Mouse (Mus musculus): ENCODE measurements around the gene Tbxa2r. TPM values are rescaled to one million over a fixed set of nuclear protein-coding genes. Genes with fewer than 3 reads are reported as not detected.

Tbxa2r gene
- total and polyA plus RNA-seq, 2 experiments from 2014 or later = 2.6 to 4.3 TPM

GRCm38 (mm10) chr10:81292554-81293333, 35.8 kb upstream of the Tbxa2r start, which contains the start of gene Pip5k1c:
TSS of gene Pip5k1c (plus strand) at chr10:81292963.
- TF ChIP-seq CTCF (IDR thresholded peaks at IDR 0.05; ENCODE audit: low read depth) = peak; percentile 85
- peak; percentile 100 for DNase-seq (ENCODE audit: low spot score)
- Histone ChIP-seq H3K9me3 (ENCODE audit: low read length) (no peaks in the 10 kb centered on the region), H3K27me3 (ENCODE audit: insufficient read depth, low read length) (no peaks in the 10 kb centered on the region), H3K4me3 (ENCODE audit: low read length) (peak within 1 kb of the TSS; percentile 87), H3K36me3 (ENCODE audit: insufficient read depth, low read length) (no peaks in the 10 kb centered on the region), H3K4me2 (ENCODE audit: low read depth, low read length) (peak within 1 kb of the TSS; percentile 96), H3K27ac (peak within 1 kb of the TSS; percentile 93), H3K4me1 (ENCODE audit: insufficient read depth, low read length) (peaks cover 15% of the 10 kb centered on the region; the same call in 1 of the 2 replicates), H3K9ac (replicated peaks; ENCODE audit: low read length) (peak within 1 kb of the TSS; percentile 79)
- under 1% methylated on average over 70 of the region's 80 CpGs for WGBS
- ATAC-seq = peak; percentile 98

DNA sequence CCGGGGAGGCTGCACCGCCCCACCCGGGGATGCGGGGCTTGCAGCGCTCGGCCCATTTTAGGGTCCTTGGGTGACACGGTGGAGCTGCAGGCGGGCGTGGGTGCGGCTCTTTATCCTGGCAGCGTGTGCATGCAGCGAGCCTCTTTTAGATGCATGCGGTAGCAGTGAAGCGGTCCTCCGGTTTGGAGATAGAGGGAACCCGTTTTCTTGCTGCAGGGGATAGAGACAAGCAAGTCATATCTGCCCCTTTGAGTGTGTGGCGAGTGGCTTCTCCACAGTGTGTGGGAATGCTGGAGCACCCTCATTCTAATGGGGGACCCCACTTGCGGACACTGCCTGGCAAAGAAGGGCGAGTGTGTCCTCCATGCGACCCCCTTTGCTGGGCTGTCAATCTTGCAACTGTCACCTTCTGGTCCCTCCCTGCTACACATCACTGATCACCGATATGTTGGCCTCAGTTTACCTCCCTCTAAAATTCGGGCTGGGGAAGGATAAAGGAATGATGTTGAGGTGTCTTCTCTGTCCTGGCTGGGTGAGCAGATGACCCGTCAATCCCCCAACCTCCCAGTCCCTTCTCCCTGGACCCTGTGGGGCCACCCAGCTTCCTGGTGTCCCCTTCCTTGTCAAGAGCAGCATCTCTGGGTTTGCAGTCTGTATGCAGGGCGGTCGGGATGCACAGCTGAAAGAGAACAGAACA, 35.0 kb upstream of the Tbxa2r start:
- ATAC-seq = no peak; the same call in 1 of the 2 replicates
- Histone ChIP-seq H3K4me2 (ENCODE audit: low read depth, low read length) (peak overlapping the region; percentile 96), H3K9me3 (ENCODE audit: low read length) (no peaks in the 10 kb centered on the region), H3K27ac (peak overlapping the region; percentile 93), H3K4me1 (ENCODE audit: insufficient read depth, low read length) (peaks cover 15% of the 10 kb centered on the region; the same call in 1 of the 2 replicates), H3K9ac (replicated peaks; ENCODE audit: low read length) (peak overlapping the region; percentile 79), H3K4me3 (ENCODE audit: low read length) (peak overlapping the region; percentile 87), H3K36me3 (ENCODE audit: insufficient read depth, low read length) (no peaks in the 10 kb centered on the region), H3K27me3 (ENCODE audit: insufficient read depth, low read length) (no peaks in the 10 kb centered on the region)
- WGBS = 1% methylated on average over 25 of the region's 25 CpGs
- DNase-seq (ENCODE audit: low spot score) = no peak
- no peak for TF ChIP-seq CTCF (IDR thresholded peaks at IDR 0.05; ENCODE audit: low read depth)

GRCm38 (mm10) chr10:81294442-81294841, 34.1 kb upstream of the Tbxa2r start:
- Histone ChIP-seq H3K9ac (replicated peaks; ENCODE audit: low read length) (peak overlapping the region; percentile 79), H3K9me3 (ENCODE audit: low read length) (no peaks in the 10 kb centered on the region), H3K27me3 (ENCODE audit: insufficient read depth, low read length) (no peaks in the 10 kb centered on the region), H3K27ac (0 out of 2 replicates have a peak overlapping the region, but pooled peaks have one; percentile 8), H3K36me3 (ENCODE audit: insufficient read depth, low read length) (no peaks in the 10 kb centered on the region), H3K4me3 (ENCODE audit: low read length) (peak overlapping the region; percentile 87), H3K4me2 (ENCODE audit: low read depth, low read length) (peak overlapping the region; percentile 96), H3K4me1 (ENCODE audit: insufficient read depth, low read length) (peaks cover 15% of the 10 kb centered on the region; the same call in 1 of the 2 replicates)
- no peak for DNase-seq (ENCODE audit: low spot score)
- WGBS = 59% methylated on average over 8 of the region's 8 CpGs
- no peak for TF ChIP-seq CTCF (IDR thresholded peaks at IDR 0.05; ENCODE audit: low read depth)
- no peak for ATAC-seq

DNA sequence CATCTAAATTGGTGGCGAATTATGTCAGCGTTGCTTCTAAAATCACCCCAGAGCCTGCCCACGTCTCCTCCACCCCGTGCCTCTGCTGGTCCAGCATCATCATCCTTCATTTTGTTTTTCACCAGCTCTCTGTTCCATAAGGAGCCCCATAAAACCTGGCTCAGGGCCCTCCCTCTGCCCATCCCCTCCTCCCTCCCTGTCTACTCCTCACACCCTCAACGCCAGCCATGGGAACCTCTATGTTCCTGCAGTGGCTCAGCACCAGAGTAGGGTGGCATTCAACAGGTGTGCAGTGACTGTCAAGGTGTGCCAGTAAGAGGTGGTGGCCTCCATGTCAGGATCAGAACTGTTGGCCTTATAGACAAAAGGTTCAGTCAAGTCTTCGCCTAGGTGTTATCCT, 33.3 kb upstream of the Tbxa2r start:
- Histone ChIP-seq H3K4me2 (ENCODE audit: low read depth, low read length) (no peak overlapping the region), H3K27me3 (ENCODE audit: insufficient read depth, low read length) (no peaks in the 10 kb centered on the region), H3K4me3 (ENCODE audit: low read length) (no peak overlapping the region), H3K4me1 (ENCODE audit: insufficient read depth, low read length) (peaks cover 18% of the 10 kb centered on the region), H3K36me3 (ENCODE audit: insufficient read depth, low read length) (no peaks in the 10 kb centered on the region), H3K9me3 (ENCODE audit: low read length) (no peaks in the 10 kb centered on the region), H3K9ac (replicated peaks; ENCODE audit: low read length) (no peak overlapping the region), H3K27ac (no peak overlapping the region)
- ATAC-seq (no peak), DNase-seq (ENCODE audit: low spot score) (no peak)
- no peak for TF ChIP-seq CTCF (IDR thresholded peaks at IDR 0.05; ENCODE audit: low read depth)
- 84% methylated on average over 6 of the region's 6 CpGs for WGBS

- Histone ChIP-seq H3K4me2 (ENCODE audit: low read depth, low read length) (no peak overlapping the region), H3K9me3 (ENCODE audit: low read length) (no peaks in the 10 kb centered on the region), H3K36me3 (ENCODE audit: insufficient read depth, low read length) (no peaks in the 10 kb centered on the region), H3K27ac (0 out of 2 replicates have a peak overlapping the region, but pooled peaks have one; percentile 36), H3K4me1 (ENCODE audit: insufficient read depth, low read length) (peaks cover 19% of the 10 kb centered on the region), H3K9ac (replicated peaks; ENCODE audit: low read length) (no peak overlapping the region), H3K4me3 (ENCODE audit: low read length) (no peak overlapping the region), H3K27me3 (ENCODE audit: insufficient read depth, low read length) (no peaks in the 10 kb centered on the region)
- DNase-seq (ENCODE audit: low spot score) (no peak), ATAC-seq (no peak)
- no peak for TF ChIP-seq CTCF (IDR thresholded peaks at IDR 0.05; ENCODE audit: low read depth)
- WGBS = 76% methylated on average over 6 of the region's 6 CpGs
These were observed 31.3 kb upstream of the Tbxa2r start for GRCm38 (mm10) chr10:81297246-81297645.

DNA sequence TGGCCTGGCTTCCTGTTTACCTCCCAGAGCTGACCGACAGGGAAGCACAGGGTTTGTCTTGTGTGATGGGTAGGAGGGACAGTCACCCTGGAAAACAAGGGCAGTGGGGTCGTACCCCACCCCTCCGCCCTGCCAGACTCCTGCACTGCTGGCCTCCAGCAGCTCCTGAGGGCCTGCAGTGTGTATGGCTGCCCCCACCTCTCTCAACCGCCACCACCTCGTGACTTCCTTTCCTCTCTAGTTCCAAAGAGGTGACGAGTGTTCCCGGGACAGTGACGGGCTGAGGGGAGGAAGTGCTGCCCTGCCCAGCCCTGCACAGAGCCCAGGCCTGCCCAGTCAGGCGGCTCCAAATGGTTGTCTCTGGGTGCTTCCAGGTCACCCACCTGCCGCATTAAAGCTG, 30.7 kb upstream of the Tbxa2r start:
- no peak for TF ChIP-seq CTCF (IDR thresholded peaks at IDR 0.05; ENCODE audit: low read depth)
- Histone ChIP-seq H3K9me3 (ENCODE audit: low read length) (no peaks in the 10 kb centered on the region), H3K27me3 (ENCODE audit: insufficient read depth, low read length) (no peaks in the 10 kb centered on the region), H3K4me1 (ENCODE audit: insufficient read depth, low read length) (peaks cover 19% of the 10 kb centered on the region), H3K9ac (replicated peaks; ENCODE audit: low read length) (no peak overlapping the region), H3K4me3 (ENCODE audit: low read length) (no peak overlapping the region), H3K36me3 (ENCODE audit: insufficient read depth, low read length) (no peaks in the 10 kb centered on the region), H3K4me2 (ENCODE audit: low read depth, low read length) (no peak overlapping the region), H3K27ac (peak overlapping the region; percentile 36; the same call in 1 of the 2 replicates)
- ATAC-seq (no peak), DNase-seq (ENCODE audit: low spot score) (no peak)
- 70% methylated on average over 10 of the region's 10 CpGs for WGBS
